Mouse (Mus musculus): Measurements from ENCODE around the gene Siglec1.
"Not testable (repeated sequence)": the region's sequence is repeated elsewhere in the genome, so short reads cannot be mapped to it uniquely, and the experiment has no call there.

Siglec1 gene

GRCm38 (mm10) chr2:131086667-131087390, at the start of gene Siglec1:
Gene Siglec1 (minus strand): TSS chr2:131086765.
- DNase-seq = no peak

- no peak for DNase-seq
Measured at GRCm38 (mm10) chr2:131135521-131136139, 49.1 kb upstream of the Siglec1 start.

- DNase-seq = no peak
Measured at GRCm38 (mm10) chr2:131134826-131135400, 48.3 kb upstream of the Siglec1 start.

- DNase-seq = no peak
Measured at GRCm38 (mm10) chr2:131134381-131134780, 47.8 kb upstream of the Siglec1 start.

GRCm38 (mm10) chr2:131132930-131133547, 46.5 kb upstream of the Siglec1 start, which contains the start of gene Gm11037:
Gene Gm11037 (plus strand): TSS chr2:131133497.
- DNase-seq = no peak

- DNase-seq = no peak
Measured at GRCm38 (mm10) chr2:131132111-131132888, 45.7 kb upstream of the Siglec1 start.

- no peak for DNase-seq
Measured at GRCm38 (mm10) chr2:131130849-131131248, 44.3 kb upstream of the Siglec1 start.

- DNase-seq = no peak
Measured at GRCm38 (mm10) chr2:131129836-131130235, 43.3 kb upstream of the Siglec1 start.

- no peak for DNase-seq
Measured at GRCm38 (mm10) chr2:131128636-131129157, 42.1 kb upstream of the Siglec1 start.

- DNase-seq = no peak
Measured at GRCm38 (mm10) chr2:131128211-131128610, 41.6 kb upstream of the Siglec1 start.

- no peak for DNase-seq
Measured at GRCm38 (mm10) chr2:131127161-131127730, 40.7 kb upstream of the Siglec1 start, which contains the start of gene Hspa12b. Gene Hspa12b (plus strand): TSS chr2:131127280.

GRCm38 (mm10) chr2:131125964-131126815, 39.6 kb upstream of the Siglec1 start:
- DNase-seq = no peak

GRCm38 (mm10) chr2:131125157-131125963, 38.8 kb upstream of the Siglec1 start:
- DNase-seq = no peak

- DNase-seq = no peak
Measured at GRCm38 (mm10) chr2:131124166-131124565, 37.6 kb upstream of the Siglec1 start.

GRCm38 (mm10) chr2:131118968-131119574, 32.5 kb upstream of the Siglec1 start:
- DNase-seq = no peak

- no peak for DNase-seq
Measured at GRCm38 (mm10) chr2:131105989-131106388, 19.4 kb upstream of the Siglec1 start.

- not testable (repeated sequence) for DNase-seq
Measured at GRCm38 (mm10) chr2:131105061-131105460, 18.5 kb upstream of the Siglec1 start.

- no peak for DNase-seq
Measured at GRCm38 (mm10) chr2:131104021-131104420, 17.5 kb upstream of the Siglec1 start.

GRCm38 (mm10) chr2:131101530-131101929, 15.0 kb upstream of the Siglec1 start:
- DNase-seq = no peak

- DNase-seq = no peak
Measured at GRCm38 (mm10) chr2:131097087-131097486, 10.5 kb upstream of the Siglec1 start.

Measured in cerebellum, adult 9-10 months (tissue).